Mouse (Mus musculus) neural tube, postnatal 0 days (tissue): ENCODE results near the gene 1700017N19Rik. TPM values are rescaled to one million over a fixed set of nuclear protein-coding genes. Genes with fewer than 3 reads are reported as not detected.

ENCODE experiments used
- polyA plus RNA-seq: library from polyadenylated mRNA; unstranded; fragments of >200 nt; fragmentation: Nextera tagmentation; extraction: Ambion mirVana; gene quantifications from 2 replicates; pipeline ENCODE4 v1.2.1, GENCODE M21; 2015

The 1700017N19Rik gene
- polyA plus RNA-seq = 0.49 and 0.84 TPM in 2 replicates

GRCm38 (mm10) chr10:100590323-100590722 is at the start of gene 1700017N19Rik, which contains the start of gene 4930430F08Rik:
Gene 1700017N19Rik, plus strand, starts transcription at chr10:100590484.
Gene 4930430F08Rik, minus strand, starts transcription at chr10:100590423.

Other genes starting within 250 kb of the 1700017N19Rik start
- gene Gm4302, start 249.6 kb upstream of the 1700017N19Rik start, polyA plus RNA-seq = not detected in 2 replicates
- gene Gm4303, start 244.5 kb upstream of the 1700017N19Rik start, polyA plus RNA-seq = not detected in 2 replicates
- not detected in 2 replicates for gene Gm4305, start 239.4 kb upstream of the 1700017N19Rik start, polyA plus RNA-seq
- not detected in 2 replicates for gene Gm4307, start 229.1 kb upstream of the 1700017N19Rik start, polyA plus RNA-seq
- gene Gm4312, start 207.9 kb upstream of the 1700017N19Rik start, polyA plus RNA-seq = not detected in 2 replicates
- 6.0 and 7.3 TPM in 2 replicates for gene Tmtc3, start 103.1 kb upstream of the 1700017N19Rik start, polyA plus RNA-seq
- gene Cep290, start 102.9 kb upstream of the 1700017N19Rik start, polyA plus RNA-seq = 4.9 and 5.1 TPM in 2 replicates
- gene 4930430F08Rik, start 61 bp upstream of the 1700017N19Rik start, polyA plus RNA-seq = 20.5 and 23.2 TPM in 2 replicates